Mouse (Mus musculus): ENCODE data around the gene Hipk1. TPM values are rescaled to one million over a fixed set of nuclear protein-coding genes. Genes with fewer than 3 reads are reported as not detected.
"Not testable (repeated sequence)": the region's sequence is repeated elsewhere in the genome, so short reads cannot be mapped to it uniquely, and the experiment has no call there.

The Hipk1 gene
- 10 to 100 TPM; 68.1 to 77.3 TPM for total RNA-seq (2021)
- long read RNA-seq, full-length matches to known transcripts, result 2 of 23 reads
- long read RNA-seq, partial matches to known transcripts, result 2 of 23 reads
- long read RNA-seq, other reads (novel, unspliced or antisense), result 19 of 23 reads

DNA sequence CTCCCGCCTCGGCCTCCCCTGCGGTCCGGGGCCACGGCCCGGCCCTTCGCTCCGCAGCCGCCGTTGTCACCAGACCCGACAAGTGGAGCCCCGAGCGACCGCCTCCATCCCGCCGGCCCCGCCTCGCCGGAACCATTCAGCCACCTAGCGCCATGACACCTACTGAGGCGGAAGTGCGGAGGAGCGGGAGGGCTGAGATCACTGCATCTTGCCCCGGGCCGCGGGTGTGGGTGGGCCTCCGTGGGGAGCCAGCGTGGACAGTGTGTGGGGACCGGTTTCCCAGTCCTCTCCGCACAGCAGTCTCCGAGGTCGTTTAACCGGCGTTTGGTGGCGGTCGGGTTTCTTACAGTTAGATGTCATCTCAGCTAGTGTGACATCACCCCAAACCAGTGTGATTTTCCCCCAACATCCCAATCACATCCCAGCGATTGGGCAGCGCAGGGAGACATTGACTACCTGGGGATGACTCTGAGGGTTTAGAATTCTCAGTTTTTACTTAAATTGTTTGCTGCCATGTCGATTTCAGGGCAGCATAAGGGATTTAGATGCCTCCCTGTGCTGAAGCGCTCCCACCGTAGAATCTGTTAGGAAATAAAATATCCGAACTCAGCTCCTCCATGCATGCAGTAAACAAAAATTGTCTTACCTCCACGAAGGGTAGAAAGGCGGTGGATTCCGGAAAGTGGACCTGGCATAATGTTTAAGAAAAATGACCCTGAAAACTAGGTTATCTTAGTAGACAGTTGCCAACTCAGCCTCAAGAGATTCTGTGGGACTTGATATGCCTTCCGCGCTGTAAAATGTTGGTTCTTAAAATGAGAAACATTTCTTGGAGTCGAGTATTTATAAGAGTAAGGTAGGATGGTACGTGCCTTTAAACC lies at the start of gene Hipk1:
Gene Hipk1, minus strand, starts transcription at position 334 of the 881 bp plus-strand sequence.
- DNase-seq (ENCODE audit: low spot score in 2 of 2), result peak; percentile 91 to 94

- not testable (repeated sequence) for DNase-seq (ENCODE audit: low spot score in 2 of 2)
Measured at GRCm38 (mm10) chr3:103840946-103841345, 49.6 kb upstream of the Hipk1 start.

DNA sequence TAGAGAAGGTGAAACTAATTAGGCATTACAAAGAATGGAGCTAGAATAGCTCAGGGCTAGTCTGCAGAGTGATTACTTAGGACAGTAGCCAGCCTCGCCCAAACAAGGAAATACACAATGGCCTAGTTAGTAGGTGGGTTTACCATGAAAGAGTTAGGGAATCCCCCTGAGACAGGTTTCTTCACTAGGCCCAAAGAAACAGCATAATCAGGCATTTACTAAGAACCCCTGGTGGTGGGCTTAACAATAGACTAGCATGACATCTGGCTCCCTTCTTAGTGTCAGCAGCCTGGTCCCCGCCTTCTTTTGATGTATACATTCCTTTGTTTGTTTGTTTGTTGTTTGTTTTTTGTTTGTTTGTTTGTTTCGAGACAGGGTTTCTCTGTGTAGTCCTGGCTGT lies 48.8 kb upstream of the Hipk1 start:
- DNase-seq (ENCODE audit: low spot score in 2 of 2), result not testable (repeated sequence)

- DNase-seq (ENCODE audit: low spot score in 2 of 2), result no peak
Measured at GRCm38 (mm10) chr3:103839711-103840110, 48.3 kb upstream of the Hipk1 start.

DNA sequence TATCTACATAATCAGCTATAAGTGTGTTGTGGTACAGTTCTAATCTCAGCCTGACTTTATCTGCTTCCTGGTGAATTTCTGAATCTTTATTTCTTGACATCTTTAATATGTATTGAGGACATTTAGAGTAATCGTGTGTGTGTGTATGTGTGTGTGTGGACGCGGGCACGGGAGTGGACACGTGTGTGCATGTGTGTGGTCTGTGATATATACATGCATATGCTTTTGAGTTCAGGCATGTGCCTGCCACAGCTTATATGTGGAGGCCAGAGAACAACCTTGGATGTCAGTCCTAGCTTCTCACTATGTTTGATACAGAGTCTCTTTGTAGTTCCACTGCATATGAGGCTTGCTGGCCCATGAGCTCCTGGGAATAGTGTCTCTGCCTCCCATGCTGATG lies 45.1 kb upstream of the Hipk1 start:
- no peak for DNase-seq (ENCODE audit: low spot score in 2 of 2)

DNA sequence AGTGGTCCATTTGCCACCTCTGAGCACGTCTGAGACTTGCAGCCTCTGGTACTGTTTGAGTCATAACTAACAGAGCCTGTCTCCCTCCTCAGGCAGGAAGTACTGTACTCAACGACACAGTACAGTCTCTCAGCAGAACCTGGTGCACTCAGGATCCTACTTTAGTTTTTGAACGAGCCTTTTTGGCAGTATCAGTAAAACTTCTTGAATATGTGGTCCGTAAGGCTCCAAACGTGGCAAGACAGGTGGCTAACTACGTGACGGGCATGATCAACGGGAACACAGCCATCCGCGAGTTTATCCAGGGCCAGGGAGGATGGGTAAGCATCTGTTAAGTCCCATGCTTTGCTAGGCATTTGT lies 44.6 kb upstream of the Hipk1 start:
- no peak for DNase-seq (ENCODE audit: low spot score in 2 of 2)

DNA sequence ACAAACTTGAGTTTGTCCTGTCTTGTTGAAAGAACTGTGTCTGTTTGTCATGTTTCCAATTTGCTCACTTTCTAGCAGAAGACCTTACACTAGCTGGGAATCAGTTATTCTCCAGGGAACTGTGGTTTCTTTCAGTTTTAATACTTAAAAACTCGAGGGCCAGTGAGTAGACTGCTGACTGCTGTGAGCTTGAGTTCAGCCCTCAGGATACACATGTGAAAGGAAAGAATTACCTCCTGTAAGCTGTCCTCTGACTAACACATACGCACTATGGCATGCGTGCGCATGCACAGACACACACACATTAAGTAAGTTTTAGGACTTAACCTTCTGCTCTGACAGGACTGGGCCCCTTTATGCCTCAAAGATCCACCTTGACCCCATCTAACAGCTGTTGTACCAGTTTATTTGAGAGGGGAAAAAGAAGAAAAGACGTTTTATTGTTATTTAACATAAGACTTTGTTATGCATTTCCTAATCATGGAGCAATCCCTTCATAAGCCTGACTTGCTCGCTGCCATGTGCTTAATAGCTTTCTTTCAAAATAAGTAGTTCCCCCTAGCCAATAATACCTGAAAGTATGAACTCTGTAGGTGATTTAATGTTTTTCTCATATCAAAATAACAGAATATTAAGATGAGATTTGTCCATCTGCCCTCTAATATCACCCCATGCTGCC lies 44.0 kb upstream of the Hipk1 start:
- no peak for DNase-seq (ENCODE audit: low spot score in 2 of 2)

GRCm38 (mm10) chr3:103834001-103834400 lies 42.6 kb upstream of the Hipk1 start:
- DNase-seq (ENCODE audit: low spot score in 2 of 2), result no peak

DNA sequence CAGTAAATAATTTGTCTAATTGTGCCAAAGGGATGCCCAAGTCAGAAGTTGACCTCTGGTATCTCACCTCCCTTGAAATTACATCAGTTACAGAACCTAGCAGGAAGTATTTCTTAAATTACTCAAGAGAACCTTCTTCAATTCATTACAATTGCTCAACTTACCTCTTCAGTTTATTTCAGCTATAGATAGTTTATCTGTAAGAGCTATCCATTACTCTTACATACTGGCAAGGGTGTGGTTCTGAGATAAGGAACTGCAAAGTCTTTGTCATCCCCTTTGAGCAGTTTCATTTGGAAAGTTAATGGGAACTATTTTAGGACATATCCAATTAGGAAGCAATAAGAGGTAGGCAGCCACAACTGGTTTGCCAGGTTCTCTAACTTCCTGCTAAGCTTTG lies 41.1 kb upstream of the Hipk1 start, which contains the start of gene Bcl2l15:
Gene Bcl2l15, plus strand, starts transcription at position 176 of the 400 bp plus-strand sequence.
- DNase-seq (ENCODE audit: low spot score in 2 of 2), result no peak

DNA sequence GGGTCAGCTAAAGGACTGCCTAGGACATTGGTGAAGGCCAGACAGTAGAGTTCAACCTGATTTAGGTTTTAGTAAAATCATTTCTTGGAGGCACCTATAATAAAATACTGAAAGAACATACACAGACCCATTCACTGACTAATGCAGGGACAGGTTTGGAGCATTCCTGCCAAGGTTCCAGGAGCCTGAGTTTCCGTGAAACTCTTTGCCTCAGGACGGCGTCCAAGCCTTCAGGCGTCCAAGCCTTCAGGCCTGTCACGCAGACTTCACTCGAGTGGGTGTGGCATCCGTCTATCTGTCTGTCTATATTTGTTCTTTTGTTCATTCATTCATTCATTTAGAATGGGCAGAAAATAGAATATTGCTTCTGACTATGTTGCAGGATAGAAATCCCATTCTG lies 39.8 kb upstream of the Hipk1 start:
- DNase-seq (ENCODE audit: low spot score in 2 of 2), result no peak

- not testable (repeated sequence) for DNase-seq (ENCODE audit: low spot score in 2 of 2)
Measured at GRCm38 (mm10) chr3:103830681-103831080, 39.3 kb upstream of the Hipk1 start.

DNA sequence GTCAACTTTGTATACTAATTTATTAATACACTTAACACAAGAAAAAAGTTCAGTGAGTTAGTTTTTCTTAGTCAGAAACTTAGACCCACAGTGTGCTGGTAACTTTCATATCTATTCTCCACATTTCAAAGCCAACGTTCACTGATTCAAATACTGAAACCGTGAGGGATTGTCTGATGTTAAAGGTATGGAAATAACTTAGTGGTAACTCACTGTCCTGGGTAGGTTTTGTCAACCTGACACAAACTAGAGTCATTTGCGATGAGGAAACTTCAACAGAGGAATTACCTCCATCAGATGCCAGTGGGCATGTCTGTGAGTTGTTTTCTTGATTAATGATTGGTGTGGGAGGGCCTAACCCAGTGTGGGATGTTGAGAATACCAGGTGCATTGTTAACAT lies 37.7 kb upstream of the Hipk1 start:
- no peak for DNase-seq (ENCODE audit: low spot score in 2 of 2)

- DNase-seq (ENCODE audit: low spot score in 2 of 2), result no peak
Measured at GRCm38 (mm10) chr3:103827548-103827947, 36.2 kb upstream of the Hipk1 start.

DNA sequence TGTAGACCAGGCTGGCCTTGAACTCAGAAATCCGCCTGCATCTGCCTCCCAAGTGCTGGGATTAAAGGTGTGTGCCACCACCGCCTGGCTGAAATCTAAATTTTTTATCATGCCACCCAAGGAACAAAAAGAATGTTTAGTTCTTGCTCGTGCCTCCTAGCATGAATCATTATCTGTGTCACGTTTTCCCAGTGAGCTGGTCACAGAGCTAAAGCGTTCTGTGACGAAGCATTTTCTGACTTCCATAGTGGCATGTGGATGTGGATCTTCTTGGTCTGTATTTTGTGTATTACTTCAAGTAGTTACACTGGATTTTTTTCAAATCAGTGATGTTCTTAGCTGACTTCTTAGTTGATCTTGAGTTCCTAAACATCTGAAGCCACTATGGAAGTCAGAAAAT lies 19.6 kb upstream of the Hipk1 start:
- DNase-seq (ENCODE audit: low spot score in 2 of 2), result no peak

GRCm38 (mm10) chr3:103809799-103810150 lies 18.4 kb upstream of the Hipk1 start:
- DNase-seq (ENCODE audit: low spot score in 2 of 2), result no peak

- DNase-seq (ENCODE audit: low spot score in 2 of 2), result peak; percentile 88 to 92
Measured at GRCm38 (mm10) chr3:103808891-103809798, 17.8 kb upstream of the Hipk1 start, which contains the start of the genes Dclre1b, Ap4b1 and Gm43064. TSS of gene Dclre1b (minus strand) at chr3:103809444. TSS of gene Ap4b1 (plus strand) at chr3:103809520. TSS of gene Gm43064 (plus strand) at chr3:103809573.

- DNase-seq (ENCODE audit: low spot score in 2 of 2), result no peak
Measured at GRCm38 (mm10) chr3:103805671-103806070, 14.3 kb upstream of the Hipk1 start.

- DNase-seq (ENCODE audit: low spot score in 2 of 2), result no peak
Measured at GRCm38 (mm10) chr3:103802861-103803260, 11.5 kb upstream of the Hipk1 start.

- DNase-seq (ENCODE audit: low spot score in 2 of 2), result peak; percentile 50 to 53
Measured at GRCm38 (mm10) chr3:103801631-103802531, 10.5 kb upstream of the Hipk1 start.

DNA sequence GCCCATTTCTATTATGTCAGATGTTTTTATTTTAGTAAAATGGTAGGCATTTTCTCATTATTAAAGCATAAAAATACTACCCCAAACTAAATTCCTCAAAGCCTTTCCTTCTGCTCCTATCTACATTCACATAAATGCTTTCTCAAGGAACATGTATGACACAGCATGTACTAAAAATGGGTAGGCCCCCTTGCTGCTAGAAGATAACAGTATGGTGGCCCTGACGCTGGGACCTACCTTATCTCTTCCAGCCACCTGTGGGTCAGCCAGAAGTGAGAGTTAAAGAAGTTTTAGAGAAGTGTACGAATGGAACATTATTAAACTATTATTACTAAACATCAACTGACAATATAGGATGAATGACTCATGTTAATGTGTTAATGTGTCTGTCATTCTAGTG lies 8.1 kb upstream of the Hipk1 start:
- DNase-seq (ENCODE audit: low spot score in 2 of 2), result no peak
